In the genomic region with DNA sequence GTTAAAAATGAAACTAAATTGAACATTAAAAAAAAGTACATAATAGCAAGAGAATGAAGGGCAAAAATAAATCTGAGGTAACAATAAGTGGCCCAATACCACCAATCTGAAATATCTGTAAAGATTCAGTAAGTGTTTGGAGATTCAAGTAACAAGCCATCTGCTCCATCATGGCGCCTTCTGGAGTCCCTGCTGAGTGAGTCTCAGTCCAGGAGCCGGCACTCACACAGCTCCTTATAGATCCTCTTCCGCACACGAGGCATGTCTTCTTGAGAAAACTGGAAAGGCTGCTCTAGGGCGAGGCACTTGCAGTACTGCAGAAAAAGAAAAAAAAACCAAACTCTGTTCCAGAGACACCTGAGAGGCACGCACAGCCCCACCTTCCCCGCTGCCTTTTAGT, we compare ENCODE assay signal across 27 mouse cellular contexts. TPM values are rescaled to one million over a fixed set of nuclear protein-coding genes. Genes with fewer than 3 reads are reported as not detected.
A peak's percentile ranks its signal among the peaks of the same experiment; 100 is the strongest.
DNase-seq lines count a peak whose midpoint lies in the region; ATAC-seq and TF ChIP-seq lines count a peak whose summit lies in the region.
"Had no signal": no experiment of that assay in that cellular context is flagged by ENCODE, and none has a peak within 500 bp of the region (broad histone marks: within the 10 kb centered on the region; RNA-seq: fewer than 3 reads in every experiment).

No protein-coding gene starts in this region.

- H3K9ac ChIP-seq in forebrain, embryonic 14.5 days (ENCODE audit: low read length): no peak overlapping the region
- no peak overlapping the region for H3K9ac ChIP-seq in forebrain, embryonic 11.5 days (ENCODE audit: low read length)
- H3K9ac ChIP-seq in forebrain, embryonic 16.5 days (replicated peaks; ENCODE audit: low read depth, low read length): no peak overlapping the region
- H3K9ac ChIP-seq: heart, embryonic 15.5 days; hindbrain, embryonic 15.5 days; limb, embryonic 12.5 days; liver, embryonic 12.5 days; midbrain, embryonic 12.5 days; neural tube, embryonic 15.5 days; stomach, embryonic 15.5 days had no signal

- H3K36me3 ChIP-seq in forebrain, embryonic 14.5 days (ENCODE audit: control insufficient read depth, insufficient read depth, low read length): peaks cover 76% of the 10 kb centered on the region
- H3K36me3 ChIP-seq in forebrain, embryonic 11.5 days (ENCODE audit: control insufficient read depth, insufficient read depth, low read length): peaks cover 9% of the 10 kb centered on the region; the same call in 1 of the 2 replicates
- H3K36me3 ChIP-seq in forebrain, embryonic 16.5 days (ENCODE audit: control insufficient read depth, insufficient read depth): peaks cover 22% of the 10 kb centered on the region
- H3K36me3 ChIP-seq in heart, embryonic 10.5 days: peaks cover 85% of the 10 kb centered on the region

- H3K9me3 ChIP-seq in forebrain, embryonic 14.5 days (replicated peaks; ENCODE audit: control insufficient read depth, low read length): no peaks in the 10 kb centered on the region
- no peaks in the 10 kb centered on the region for H3K9me3 ChIP-seq in forebrain, embryonic 11.5 days (ENCODE audit: control insufficient read depth, low read length)
- no peaks in the 10 kb centered on the region for H3K9me3 ChIP-seq in forebrain, embryonic 16.5 days (ENCODE audit: control insufficient read depth, low read length)
- H3K9me3 ChIP-seq in heart, embryonic 10.5 days: no peaks in the 10 kb centered on the region
- H3K9me3 ChIP-seq: embryonic facial prominence, embryonic 10.5 days; heart, embryonic 15.5 days; hindbrain, embryonic 15.5 days; limb, embryonic 12.5 days; liver, embryonic 12.5 days; midbrain, embryonic 12.5 days; neural tube, embryonic 15.5 days; stomach, embryonic 15.5 days had no signal

- no peak overlapping the region for H3K4me3 ChIP-seq in forebrain, embryonic 14.5 days (ENCODE audit: low read depth, low read length)
- H3K4me3 ChIP-seq in forebrain, embryonic 11.5 days (ENCODE audit: low read depth, low read length): no peak overlapping the region
- H3K4me3 ChIP-seq in left cerebral cortex, adult 2 months: no peak overlapping the region
- H3K4me3 ChIP-seq in forebrain, embryonic 16.5 days (replicated peaks; ENCODE audit: low read length): no peak overlapping the region
- H3K4me3 ChIP-seq in heart, embryonic 10.5 days: no peak overlapping the region
- H3K4me3 ChIP-seq: embryonic facial prominence, embryonic 10.5 days; heart, embryonic 15.5 days; hindbrain, embryonic 15.5 days; limb, embryonic 12.5 days; liver, embryonic 12.5 days; midbrain, embryonic 12.5 days; neural tube, embryonic 15.5 days; stomach, embryonic 15.5 days had no signal

- ATAC-seq in forebrain, embryonic 14.5 days: no peak; the same call in 1 of the 2 replicates
- ATAC-seq in forebrain, embryonic 11.5 days (replicated peaks; ENCODE audit: low FRiP score): no peak
- ATAC-seq in forebrain, embryonic 16.5 days: peak; percentile 68; the same call in 1 of the 2 replicates
- ATAC-seq: liver, embryonic 12.5 days had no signal

- H3K27me3 ChIP-seq in forebrain, embryonic 14.5 days (replicated peaks; ENCODE audit: control insufficient read depth, insufficient read depth, low read length): no peaks in the 10 kb centered on the region
- H3K27me3 ChIP-seq in forebrain, embryonic 11.5 days (ENCODE audit: control insufficient read depth, insufficient read depth, low read length): no peaks in the 10 kb centered on the region
- H3K27me3 ChIP-seq in forebrain, embryonic 16.5 days (replicated peaks; ENCODE audit: control insufficient read depth, insufficient read depth, low read length): no peaks in the 10 kb centered on the region
- no peaks in the 10 kb centered on the region for H3K27me3 ChIP-seq in heart, embryonic 10.5 days (ENCODE audit: insufficient read depth, poor library complexity, severe bottlenecking)
- H3K27me3 ChIP-seq: heart, embryonic 15.5 days; hindbrain, embryonic 15.5 days; limb, embryonic 12.5 days; liver, embryonic 12.5 days; midbrain, embryonic 12.5 days; neural tube, embryonic 15.5 days; stomach, embryonic 15.5 days had no signal

- no peak overlapping the region for H3K4me2 ChIP-seq in forebrain, embryonic 14.5 days (ENCODE audit: low read length)
- no peak overlapping the region for H3K4me2 ChIP-seq in forebrain, embryonic 11.5 days (ENCODE audit: low read depth, low read length, severe bottlenecking)
- no peak overlapping the region for H3K4me2 ChIP-seq in forebrain, embryonic 16.5 days (ENCODE audit: low read length)
- H3K4me2 ChIP-seq: heart, embryonic 15.5 days; hindbrain, embryonic 15.5 days; limb, embryonic 12.5 days; liver, embryonic 12.5 days; midbrain, embryonic 12.5 days; neural tube, embryonic 15.5 days; stomach, embryonic 15.5 days had no signal

- WGBS in forebrain, embryonic 14.5 days: 77% methylated on average over 7 of the region's 7 CpGs
- 91% methylated on average over 7 of the region's 7 CpGs for WGBS in forebrain, embryonic 11.5 days
- WGBS in forebrain, embryonic 16.5 days: 73% methylated on average over 7 of the region's 7 CpGs
- WGBS in heart, embryonic 10.5 days: 93% methylated on average over 7 of the region's 7 CpGs

- H3K27ac ChIP-seq in forebrain, embryonic 14.5 days (ENCODE audit: low read depth, low read length): peak overlapping the region; percentile 27; the same call in 1 of the 2 replicates
- H3K27ac ChIP-seq in forebrain, embryonic 11.5 days (ENCODE audit: low read depth, low read length): no peak overlapping the region
- H3K27ac ChIP-seq in left cerebral cortex, adult 2 months: no peak overlapping the region
- H3K27ac ChIP-seq in forebrain, embryonic 16.5 days (ENCODE audit: low read length): peak overlapping the region; percentile 49; the same call in 1 of the 2 replicates
- no peak overlapping the region for H3K27ac ChIP-seq in heart, embryonic 10.5 days
- H3K27ac ChIP-seq: embryonic facial prominence, embryonic 10.5 days; heart, embryonic 15.5 days; hindbrain, embryonic 15.5 days; kidney, postnatal 0 days; limb, embryonic 12.5 days; liver, embryonic 12.5 days; midbrain, embryonic 12.5 days; neural tube, embryonic 15.5 days; stomach, embryonic 15.5 days had no signal

- no peak for TF ChIP-seq CTCF in left cerebral cortex, adult 2 months (IDR thresholded peaks at IDR 0.05)

- intact Hi-C loops in left cerebral cortex, postnatal 10 days (cut with DNase I): loop anchor here (5.0 kb wide), 1 partner anchor 319 kb away; no protein-coding TSS in a partner anchor
- intact Hi-C loops in left cerebral cortex, adult 2 months (cut with DNase I): no loop called here

- no peaks in the 10 kb centered on the region for H3K4me1 ChIP-seq in forebrain, embryonic 14.5 days (ENCODE audit: control insufficient read depth, insufficient read depth, low read length)
- no peaks in the 10 kb centered on the region for H3K4me1 ChIP-seq in forebrain, embryonic 11.5 days (replicated peaks; ENCODE audit: control insufficient read depth, insufficient read depth, low read length)
- H3K4me1 ChIP-seq in forebrain, embryonic 16.5 days (replicated peaks; ENCODE audit: control insufficient read depth, insufficient read depth, low read length): no peaks in the 10 kb centered on the region
- H3K4me1 ChIP-seq in heart, embryonic 10.5 days: no peaks in the 10 kb centered on the region
- H3K4me1 ChIP-seq: embryonic facial prominence, embryonic 10.5 days; heart, embryonic 15.5 days; hindbrain, embryonic 15.5 days; limb, embryonic 12.5 days; liver, embryonic 12.5 days; midbrain, embryonic 12.5 days; neural tube, embryonic 15.5 days; stomach, embryonic 15.5 days had no signal

- DNase-seq in forebrain, embryonic 14.5 days (ENCODE audit: low spot score): peak; percentile 49
- DNase-seq in forebrain, embryonic 11.5 days (ENCODE audit: low spot score): no peak
- peak; percentile 38 to 44 for DNase-seq in left cerebral cortex, postnatal 10 days (ENCODE audit: extremely low spot score in 1 of 2, low spot score in 2 of 2)
- DNase-seq in left cerebral cortex, adult 2 months (ENCODE audit: extremely low spot score in 1 of 2, low spot score in 2 of 2): no peak
- peak; percentile 33 for DNase-seq in telencephalon, adult 2 months (ENCODE audit: low read depth, low spot score)
- no peak for DNase-seq in heart, embryonic 10.5 days (ENCODE audit: low spot score)
- DNase-seq: adrenal gland, postnatal 14 days; cerebellum, adult 11 months; cerebellum, adult 9-11 months; gastrocnemius, postnatal 36 days; heart, postnatal 4 days; kidney, adult 2 months; lung, adult 18-20 months; lung, postnatal 10 days; thymus, adult 18-20 months; thymus, postnatal 4 days had no signal

RNA-seq across cellular contexts. Expression of a gene that starts 14.9 kb away (rescaled TPM):
- 103 and 116 TPM in 2 replicates for polyA plus RNA-seq in forebrain, embryonic 14.5 days (2014; fragmentation: Nextera tagmentation; extraction: Ambion mirVana)
- 146 and 149 TPM in 2 replicates for polyA plus RNA-seq in forebrain, embryonic 11.5 days (2014; fragmentation: Nextera tagmentation; extraction: Ambion mirVana)
- total RNA-seq in left cerebral cortex, postnatal 10 days (2021): 10 to 100 TPM; 44.8 to 45.9 TPM
- 10 to 100 TPM; 47.3 to 47.4 TPM for total RNA-seq in left cerebral cortex, adult 2 months (2021)
- 115 and 121 TPM in 2 replicates for polyA plus RNA-seq in forebrain, embryonic 16.5 days (2015; fragmentation: Nextera tagmentation; extraction: Ambion mirVana)
- polyA plus RNA-seq in heart, embryonic 10.5 days (2016; fragmentation: Nextera tagmentation; extraction: Ambion mirVana): 82.2 and 107 TPM in 2 replicates

RNA-seq across cellular contexts. Expression of a gene that starts 14.9 kb away (rescaled TPM):
- 127 and 136 TPM in 2 replicates for polyA plus RNA-seq in forebrain, embryonic 14.5 days (2014; fragmentation: Nextera tagmentation; extraction: Ambion mirVana)
- polyA plus RNA-seq in forebrain, embryonic 11.5 days (2014; fragmentation: Nextera tagmentation; extraction: Ambion mirVana): 84.6 and 92.5 TPM in 2 replicates
- 10 to 100 TPM; 52.4 to 54.4 TPM for total RNA-seq in left cerebral cortex, postnatal 10 days (2021)
- 10 to 100 TPM; 40.4 to 45.1 TPM for total RNA-seq in left cerebral cortex, adult 2 months (2021)
- polyA plus RNA-seq in forebrain, embryonic 16.5 days (2015; fragmentation: Nextera tagmentation; extraction: Ambion mirVana): 110 and 112 TPM in 2 replicates
- polyA plus RNA-seq in heart, embryonic 10.5 days (2016; fragmentation: Nextera tagmentation; extraction: Ambion mirVana): 95.3 and 109 TPM in 2 replicates

RNA-seq across cellular contexts. Expression of a gene that starts 29.6 kb away (rescaled TPM):
- 0.91 and 2.2 TPM in 2 replicates for polyA plus RNA-seq in forebrain, embryonic 14.5 days (2014; fragmentation: Nextera tagmentation; extraction: Ambion mirVana)
- polyA plus RNA-seq in forebrain, embryonic 11.5 days (2014; fragmentation: Nextera tagmentation; extraction: Ambion mirVana): 0.97 and 1.1 TPM in 2 replicates
- total RNA-seq in left cerebral cortex, postnatal 10 days (2021): 10 to 100 TPM in 1 of 2 experiments, 1 to 10 TPM in 1; 7.9 to 12.9 TPM
- total RNA-seq in left cerebral cortex, adult 2 months (2021): 10 to 100 TPM; 20.7 to 20.9 TPM
- 1.6 TPM in 2 replicates for polyA plus RNA-seq in forebrain, embryonic 16.5 days (2015; fragmentation: Nextera tagmentation; extraction: Ambion mirVana)
- polyA plus RNA-seq in heart, embryonic 10.5 days (2016; fragmentation: Nextera tagmentation; extraction: Ambion mirVana): 0.27 and 0.79 TPM in 2 replicates
- total RNA-seq: megakaryocyte progenitor cell, adult 5-6 weeks had no signal

RNA-seq across cellular contexts. Expression of a gene that starts 39.9 kb away (rescaled TPM):
- polyA plus RNA-seq in forebrain, embryonic 14.5 days (2014; fragmentation: Nextera tagmentation; extraction: Ambion mirVana): 7.5 and 9.5 TPM in 2 replicates
- polyA plus RNA-seq in forebrain, embryonic 11.5 days (2014; fragmentation: Nextera tagmentation; extraction: Ambion mirVana): 13.6 and 15.2 TPM in 2 replicates
- 10 to 100 TPM; 41.7 to 43.8 TPM for total RNA-seq in left cerebral cortex, postnatal 10 days (2021)
- 10 to 100 TPM; 46.8 to 48.3 TPM for total RNA-seq in left cerebral cortex, adult 2 months (2021)
- 18.6 and 19.2 TPM in 2 replicates for polyA plus RNA-seq in forebrain, embryonic 16.5 days (2015; fragmentation: Nextera tagmentation; extraction: Ambion mirVana)
- polyA plus RNA-seq in heart, embryonic 10.5 days (2016; fragmentation: Nextera tagmentation; extraction: Ambion mirVana): 16.9 and 17.6 TPM in 2 replicates

Comparison
In these comparisons a context has a peak if more than half of its experiments do, and no peak if none do; other contexts are left out.
1. DNase-seq: peak in forebrain, embryonic 14.5 days (single experiment), left cerebral cortex, postnatal 10 days (2 of 2) and telencephalon, adult 2 months (single experiment); none in forebrain, embryonic 11.5 days (single experiment), left cerebral cortex, adult 2 months (0 of 2) and heart, embryonic 10.5 days (single experiment).
2. H3K27ac ChIP-seq: peak in forebrain, embryonic 14.5 days (single experiment) and forebrain, embryonic 16.5 days (single experiment); none in forebrain, embryonic 11.5 days (single experiment), left cerebral cortex, adult 2 months (single experiment) and heart, embryonic 10.5 days (single experiment).